Mouse (Mus musculus) ES-Bruce4 (cell line): ENCODE measurements around the gene Ndufa3. TPM values are rescaled to one million over a fixed set of nuclear protein-coding genes. Genes with fewer than 3 reads are reported as not detected.
A peak's percentile ranks its signal among the peaks of the same experiment; 100 is the strongest.

Experiments used
- H3K27ac ChIP-seq: 2 replicates; pipeline ENCODE4 v1.5.1; 2012; ENCODE audit warnings: low read length, inconsistent platforms; ENCODE audit not compliant: insufficient read depth
- H3K27me3 ChIP-seq: 2 replicates; pipeline ENCODE4 v1.6.1; 2012; ENCODE audit warnings: mild to moderate bottlenecking, low read length, inconsistent platforms; ENCODE audit not compliant: control insufficient read depth, poor library complexity, insufficient read depth, severe bottlenecking
- H3K36me3 ChIP-seq: 2 replicates; pipeline ENCODE4 v1.6.1; 2012; ENCODE audit warnings: inconsistent platforms, mild to moderate bottlenecking, low read length, moderate library complexity; ENCODE audit not compliant: control insufficient read depth, poor library complexity, insufficient read depth, severe bottlenecking
- H3K4me1 ChIP-seq: one replicate; pipeline ENCODE4 v1.8.1; 2011; ENCODE audit warnings: low read length; ENCODE audit not compliant: control insufficient read depth, insufficient read depth
- H3K4me3 ChIP-seq: 2 replicates; pipeline ENCODE4 v1.5.1; 2011; ENCODE audit warnings: low read depth, mild to moderate bottlenecking, low read length
- H3K9ac ChIP-seq: 2 replicates; pipeline ENCODE4 v1.6.1; 2012; ENCODE audit warnings: low read depth, mild to moderate bottlenecking, inconsistent platforms; ENCODE audit not compliant: poor library complexity, severe bottlenecking
- H3K9me3 ChIP-seq: replicated peaks from 2 replicates; pipeline ENCODE4 v1.6.1; 2012; ENCODE audit warnings: mild to moderate bottlenecking, low read length, inconsistent platforms; ENCODE audit not compliant: control insufficient read depth, poor library complexity, insufficient read depth, severe bottlenecking
- CTCF ChIP-seq: IDR thresholded peaks from one replicate; pipeline ENCODE4 v1.8.1; 2011; ENCODE audit warnings: low read depth, low read length
- EP300 ChIP-seq: IDR thresholded peaks from 2 replicates; pipeline ENCODE4 v1.6.1; 2011; ENCODE audit warnings: low read depth, low read length; ENCODE audit not compliant: insufficient read depth
- POLR2A ChIP-seq: IDR thresholded peaks from one replicate; pipeline ENCODE4 v1.8.1; 2011; ENCODE audit warnings: low read length; ENCODE audit not compliant: insufficient read depth
- polyA plus RNA-seq: library from polyadenylated mRNA; stranded (reverse); fragments of >200 nt; gene quantifications from 2 replicates; pipeline ENCODE4 v1.2.4, GENCODE M21; 2011; ENCODE audit warnings: low read depth; ENCODE audit not compliant: missing spikeins, insufficient read depth, insufficient read length

Gene Ndufa3
- polyA plus RNA-seq, 1 experiment: 266 TPM

DNA sequence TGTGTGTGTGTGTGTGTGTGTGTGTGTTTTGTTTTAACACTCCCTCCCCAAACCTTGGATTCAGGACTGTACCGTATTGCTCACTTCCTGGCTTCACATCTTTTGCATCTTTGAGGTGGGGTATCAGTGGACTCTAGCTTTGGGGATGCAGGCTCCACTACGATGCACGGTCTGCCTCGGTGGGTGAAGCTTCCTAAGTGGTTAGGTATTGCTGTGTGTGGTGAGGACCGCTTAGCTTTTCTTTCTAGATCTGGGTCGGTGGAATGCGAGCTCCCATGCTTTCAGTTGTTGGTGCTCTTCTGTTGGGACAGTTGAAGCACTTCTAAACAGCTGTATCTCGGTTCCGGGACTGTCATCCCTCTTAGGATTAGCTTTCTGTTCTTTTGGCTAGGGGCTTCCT is 29.0 kb downstream of the Ndufa3 start:
- Histone ChIP-seq H3K27me3 (no peaks in the 10 kb centered on the region), H3K9me3 (no peaks in the 10 kb centered on the region), H3K9ac (peak overlapping the region; percentile 99), H3K4me1 (no peaks in the 10 kb centered on the region), H3K27ac (no peak overlapping the region), H3K4me3 (peak overlapping the region; percentile 90), H3K36me3 (peaks cover 28% of the 10 kb centered on the region)
- TF ChIP-seq CTCF (no peak), POLR2A (no peak), EP300 (no peak)

DNA sequence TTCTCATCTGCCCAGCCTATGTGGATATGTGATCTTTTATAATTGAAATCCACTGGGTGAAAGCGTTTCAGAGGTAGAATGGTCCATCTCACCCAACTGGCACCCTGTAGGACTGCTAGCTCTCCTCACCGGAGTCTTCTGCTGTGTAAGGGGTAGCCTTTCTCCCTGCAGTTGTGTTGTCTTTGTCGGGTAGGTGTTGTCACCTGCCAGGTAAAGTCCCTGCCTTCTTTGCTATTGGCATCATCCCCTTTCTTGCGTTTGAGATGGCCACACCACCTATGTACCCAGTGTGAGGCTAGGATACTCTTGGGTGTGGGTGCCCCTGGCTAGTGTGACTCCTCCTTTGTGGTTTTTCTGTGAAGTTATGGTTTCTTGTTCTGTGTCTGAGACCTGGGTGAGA is 29.5 kb downstream of the Ndufa3 start:
- H3K9ac ChIP-seq: peak overlapping the region; percentile 99
- H3K36me3 ChIP-seq: peaks cover 29% of the 10 kb centered on the region
- no peaks in the 10 kb centered on the region for H3K9me3 ChIP-seq
- H3K4me3 ChIP-seq: peak overlapping the region; percentile 90
- H3K27ac ChIP-seq: no peak overlapping the region
- H3K4me1 ChIP-seq: no peaks in the 10 kb centered on the region
- TF ChIP-seq POLR2A: no peak
- TF ChIP-seq EP300: no peak
- no peak for TF ChIP-seq CTCF
- no peaks in the 10 kb centered on the region for H3K27me3 ChIP-seq

DNA sequence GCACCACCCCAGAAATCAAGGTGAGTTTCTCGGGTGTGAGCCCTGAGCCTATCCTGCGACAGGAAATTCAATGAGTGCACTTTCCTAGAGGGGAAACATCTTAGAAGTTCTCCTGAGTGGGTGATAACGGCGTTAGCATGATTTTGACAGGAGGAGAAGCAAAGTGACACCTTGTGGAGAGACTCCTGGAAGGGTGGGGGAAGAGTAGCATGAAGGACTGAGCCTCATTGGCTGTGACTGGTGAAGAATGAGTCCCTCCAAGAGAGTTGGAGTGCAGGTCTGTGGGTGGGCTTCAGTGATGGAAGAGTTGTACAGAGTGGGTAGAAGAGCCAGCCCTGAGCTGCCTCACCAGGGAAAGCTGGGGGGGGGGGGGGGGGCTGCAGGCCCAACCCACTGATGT is 39.8 kb downstream of the Ndufa3 start:
- TF ChIP-seq EP300 (no peak), CTCF (no peak), POLR2A (no peak)
- peaks cover 97% of the 10 kb centered on the region for H3K36me3 ChIP-seq
- no peaks in the 10 kb centered on the region for H3K4me1 ChIP-seq
- H3K27me3 ChIP-seq: no peaks in the 10 kb centered on the region
- no peaks in the 10 kb centered on the region for H3K9me3 ChIP-seq
- no peak overlapping the region for H3K9ac ChIP-seq
- no peak overlapping the region for H3K27ac ChIP-seq
- H3K4me3 ChIP-seq: no peak overlapping the region

DNA sequence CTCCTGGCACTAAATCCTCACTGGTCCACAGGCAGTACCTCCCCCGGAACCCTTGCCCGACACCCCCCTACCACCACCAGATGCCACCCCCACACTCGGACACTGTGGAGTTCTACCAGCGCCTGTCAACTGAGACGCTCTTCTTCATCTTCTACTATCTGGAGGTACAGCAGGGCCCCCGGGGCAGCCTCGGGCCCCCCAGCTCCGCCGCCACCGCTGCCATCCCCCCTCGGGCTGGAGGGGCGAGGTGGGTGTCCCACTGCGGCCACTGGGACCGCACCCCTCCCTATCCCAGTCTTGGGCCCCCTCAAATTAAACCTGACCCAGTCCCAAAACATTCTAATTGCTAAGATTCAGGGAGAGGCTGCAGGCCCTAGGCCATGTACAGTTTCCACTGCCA is 41.4 kb downstream of the Ndufa3 start:
- Histone ChIP-seq H3K36me3 (peaks cover 94% of the 10 kb centered on the region), H3K9ac (no peak overlapping the region), H3K4me3 (no peak overlapping the region), H3K27ac (no peak overlapping the region), H3K9me3 (no peaks in the 10 kb centered on the region), H3K27me3 (no peaks in the 10 kb centered on the region), H3K4me1 (no peaks in the 10 kb centered on the region)
- no peak for TF ChIP-seq CTCF
- no peak for TF ChIP-seq POLR2A
- TF ChIP-seq EP300: no peak

DNA sequence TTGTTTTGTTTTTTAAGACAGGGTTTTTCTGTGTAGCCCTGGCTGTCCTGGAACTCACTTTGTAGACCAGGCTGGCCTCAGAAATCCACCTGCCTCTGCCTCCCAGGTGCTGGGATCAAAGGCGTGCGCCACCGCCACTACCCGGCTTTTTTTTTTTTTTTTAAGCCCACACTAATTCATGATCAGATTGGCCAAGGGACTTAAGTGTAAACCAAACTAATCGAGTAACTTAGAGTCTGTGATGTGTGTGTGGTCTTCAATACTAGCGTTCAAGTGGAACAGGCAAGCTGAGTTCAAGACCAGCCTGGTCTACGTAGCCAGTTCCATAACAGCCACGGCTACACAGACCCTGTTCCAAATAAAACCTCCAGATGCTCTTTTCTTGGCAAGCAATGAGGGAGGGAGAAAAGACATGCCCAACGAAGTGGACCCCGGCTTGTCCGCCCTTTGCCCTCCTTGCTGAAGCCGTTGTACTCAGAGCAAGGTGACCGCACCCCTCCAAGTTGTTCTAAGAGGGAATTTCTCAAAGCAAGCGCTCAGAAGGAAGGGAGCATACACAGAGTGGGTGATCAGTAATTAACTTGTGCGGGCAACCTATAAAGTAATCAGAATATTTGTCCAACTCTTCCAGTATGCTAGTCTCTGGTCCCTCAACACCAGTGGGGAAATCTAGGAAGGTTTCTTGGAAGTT is 47.5 kb downstream of the Ndufa3 start:
- H3K9ac ChIP-seq: peak overlapping the region; percentile 40
- H3K27ac ChIP-seq: no peak overlapping the region; the same call in 1 of the 2 replicates
- no peaks in the 10 kb centered on the region for H3K9me3 ChIP-seq

More for the DNA sequence above, 47.5 kb downstream of the Ndufa3 start:
- TF ChIP-seq CTCF: no peak
- no peak for TF ChIP-seq EP300
- TF ChIP-seq POLR2A: no peak
- H3K27me3 ChIP-seq: no peaks in the 10 kb centered on the region
- H3K4me3 ChIP-seq: peak overlapping the region; percentile 77
- H3K36me3 ChIP-seq: peaks cover 36% of the 10 kb centered on the region
- H3K4me1 ChIP-seq: no peaks in the 10 kb centered on the region
